Comparison of ENCODE assay signal across 8 mouse cellular contexts in genomic region chr11:94486001-94486400, GRCm38 (mm10). TPM values are rescaled to one million over a fixed set of nuclear protein-coding genes. Genes with fewer than 3 reads are reported as not detected.
A peak's percentile ranks its signal among the peaks of the same experiment; 100 is the strongest.
DNase-seq lines count a peak whose midpoint lies in the region; ATAC-seq and TF ChIP-seq lines count a peak whose summit lies in the region.

Spata20 (minus strand) TSS chr11:94486179.

- H3K9me3 ChIP-seq in embryonic facial prominence, embryonic 15.5 days (replicated peaks), result no peaks in the 10 kb centered on the region
- no peaks in the 10 kb centered on the region for H3K9me3 ChIP-seq in heart, embryonic 10.5 days
- no peaks in the 10 kb centered on the region for H3K9me3 ChIP-seq in kidney, embryonic 14.5 days (ENCODE audit: control insufficient read depth, low read length)
- no peaks in the 10 kb centered on the region for H3K9me3 ChIP-seq in limb, embryonic 15.5 days
- no peaks in the 10 kb centered on the region for H3K9me3 ChIP-seq in midbrain, postnatal 0 days (ENCODE audit: low read length)

- peak; percentile 71 for ATAC-seq in embryonic facial prominence, embryonic 15.5 days (ENCODE audit: insufficient number of reproducible peaks, low FRiP score, low TSS enrichment, low read depth)
- ATAC-seq in kidney, embryonic 14.5 days (ENCODE audit: low FRiP score, low TSS enrichment), result peak; percentile 82
- peak; percentile 59; the same call in 1 of the 2 replicates for ATAC-seq in limb, embryonic 15.5 days (ENCODE audit: insufficient number of reproducible peaks, low FRiP score, low TSS enrichment, low read depth)
- ATAC-seq in midbrain, postnatal 0 days (ENCODE audit: low FRiP score), result peak; percentile 62; the same call in 1 of the 2 replicates

- no peak within 1 kb of the TSS for H3K9ac ChIP-seq in embryonic facial prominence, embryonic 15.5 days
- no peak within 1 kb of the TSS for H3K9ac ChIP-seq in kidney, embryonic 14.5 days (ENCODE audit: low read depth, low read length)
- no peak within 1 kb of the TSS for H3K9ac ChIP-seq in limb, embryonic 15.5 days
- no peak within 1 kb of the TSS for H3K9ac ChIP-seq in midbrain, postnatal 0 days (replicated peaks; ENCODE audit: low read length, poor library complexity, severe bottlenecking)

- DNase-seq in 416B (ENCODE audit: low read depth), result peak; percentile 61
- DNase-seq in adrenal gland, postnatal 4 days (ENCODE audit: low spot score in 2 of 2), result peak; percentile 74 to 76
- peak; percentile 87 for DNase-seq in heart, embryonic 10.5 days (ENCODE audit: low spot score)
- peak; percentile 83 for DNase-seq in midbrain, postnatal 0 days (ENCODE audit: low spot score)
- peak; percentile 42 for DNase-seq in splenic B cell, adult 2 months (ENCODE audit: low read depth, low spot score)

- 0 out of 2 replicates have a peak, but pooled peaks cover 7% of the 10 kb centered on the region for H3K27me3 ChIP-seq in embryonic facial prominence, embryonic 15.5 days
- H3K27me3 ChIP-seq in heart, embryonic 10.5 days (ENCODE audit: insufficient read depth, poor library complexity, severe bottlenecking), result peaks cover 93% of the 10 kb centered on the region
- no peaks in the 10 kb centered on the region; the same call in 1 of the 2 replicates for H3K27me3 ChIP-seq in kidney, embryonic 14.5 days (ENCODE audit: control insufficient read depth, insufficient read depth, low read length)
- peaks cover 4% of the 10 kb centered on the region; the same call in 1 of the 2 replicates for H3K27me3 ChIP-seq in limb, embryonic 15.5 days
- peaks cover 4% of the 10 kb centered on the region; the same call in 1 of the 2 replicates for H3K27me3 ChIP-seq in midbrain, postnatal 0 days (ENCODE audit: insufficient read depth, low read length)
- H3K27me3 ChIP-seq in splenic B cell, adult 2 months (ENCODE audit: control insufficient read depth, insufficient read depth, low read length, poor library complexity, severe bottlenecking), result no peaks in the 10 kb centered on the region; the same call in 1 of the 2 replicates

- WGBS in embryonic facial prominence, embryonic 15.5 days, result 2% methylated on average over 24 of the region's 24 CpGs
- WGBS in heart, embryonic 10.5 days, result 3% methylated on average over 24 of the region's 24 CpGs
- 4% methylated on average over 24 of the region's 24 CpGs for WGBS in kidney, embryonic 14.5 days
- WGBS in limb, embryonic 15.5 days, result 2% methylated on average over 24 of the region's 24 CpGs
- WGBS in midbrain, postnatal 0 days, result 4% methylated on average over 24 of the region's 24 CpGs

- peak; percentile 96 for TF ChIP-seq CTCF in midbrain, postnatal 0 days (IDR thresholded peaks at IDR 0.05)

- H3K4me1 ChIP-seq in embryonic facial prominence, embryonic 15.5 days, result peaks cover 11% of the 10 kb centered on the region
- peaks cover 21% of the 10 kb centered on the region for H3K4me1 ChIP-seq in heart, embryonic 10.5 days
- no peaks in the 10 kb centered on the region for H3K4me1 ChIP-seq in kidney, embryonic 14.5 days (ENCODE audit: control insufficient read depth, insufficient read depth, low read length)
- peaks cover 12% of the 10 kb centered on the region for H3K4me1 ChIP-seq in limb, embryonic 15.5 days
- H3K4me1 ChIP-seq in midbrain, postnatal 0 days (ENCODE audit: insufficient read depth, low read length), result no peaks in the 10 kb centered on the region; the same call in 1 of the 2 replicates

- no peak within 1 kb of the TSS for H3K27ac ChIP-seq in embryonic facial prominence, embryonic 15.5 days (replicated peaks)
- no peak within 1 kb of the TSS for H3K27ac ChIP-seq in heart, embryonic 10.5 days
- H3K27ac ChIP-seq in kidney, embryonic 14.5 days (ENCODE audit: low read depth, low read length), result no peak within 1 kb of the TSS
- H3K27ac ChIP-seq in limb, embryonic 15.5 days, result no peak within 1 kb of the TSS
- H3K27ac ChIP-seq in midbrain, postnatal 0 days (ENCODE audit: low read depth, low read length), result no peak within 1 kb of the TSS

- no peaks in the 10 kb centered on the region for H3K36me3 ChIP-seq in embryonic facial prominence, embryonic 15.5 days
- no peaks in the 10 kb centered on the region for H3K36me3 ChIP-seq in heart, embryonic 10.5 days
- no peaks in the 10 kb centered on the region for H3K36me3 ChIP-seq in kidney, embryonic 14.5 days (ENCODE audit: control insufficient read depth, insufficient read depth, low read length)
- no peaks in the 10 kb centered on the region for H3K36me3 ChIP-seq in limb, embryonic 15.5 days
- H3K36me3 ChIP-seq in midbrain, postnatal 0 days (ENCODE audit: insufficient read depth, low read length), result no peaks in the 10 kb centered on the region
- H3K36me3 ChIP-seq in splenic B cell, adult 2 months (ENCODE audit: control insufficient read depth, insufficient read depth, low read length, poor library complexity, severe bottlenecking), result no peaks in the 10 kb centered on the region

- peak within 1 kb of the TSS; percentile 19; the same call in 1 of the 2 replicates for H3K4me3 ChIP-seq in embryonic facial prominence, embryonic 15.5 days (replicated peaks)
- peak within 1 kb of the TSS; percentile 31 for H3K4me3 ChIP-seq in heart, embryonic 10.5 days
- H3K4me3 ChIP-seq in kidney, embryonic 14.5 days (ENCODE audit: low read length), result no peak within 1 kb of the TSS
- H3K4me3 ChIP-seq in limb, embryonic 15.5 days, result 0 out of 2 replicates have a peak within 1 kb of the TSS, but pooled peaks have one; percentile 8
- peak within 1 kb of the TSS; percentile 17; the same call in 1 of the 2 replicates for H3K4me3 ChIP-seq in midbrain, postnatal 0 days (ENCODE audit: low read depth, low read length)

- H3K4me2 ChIP-seq in embryonic facial prominence, embryonic 15.5 days (replicated peaks), result peak within 1 kb of the TSS; percentile 44
- H3K4me2 ChIP-seq in kidney, embryonic 14.5 days (replicated peaks; ENCODE audit: low read depth, low read length), result peak within 1 kb of the TSS; percentile 19; the same call in 1 of the 2 replicates
- peak within 1 kb of the TSS; percentile 38 for H3K4me2 ChIP-seq in limb, embryonic 15.5 days
- peak within 1 kb of the TSS; percentile 47 for H3K4me2 ChIP-seq in midbrain, postnatal 0 days (ENCODE audit: low read depth, low read length, poor library complexity, severe bottlenecking)

RNA-seq across cellular contexts. Expression of gene Spata20, which starts in this region (rescaled TPM):
- total RNA-seq in adrenal gland, postnatal 4 days (2021), result under 1 TPM in 1 of 2 experiments, not detected in 1; 0.11 TPM
- 0.16 and 1.2 TPM in 2 replicates for polyA plus RNA-seq in embryonic facial prominence, embryonic 15.5 days (2015; fragmentation: Nextera tagmentation; extraction: Ambion mirVana)
- not detected in 2 replicates for polyA plus RNA-seq in heart, embryonic 10.5 days (2016; fragmentation: Nextera tagmentation; extraction: Ambion mirVana)
- polyA plus RNA-seq in kidney, embryonic 14.5 days (2014; fragmentation: Nextera tagmentation; extraction: Ambion mirVana), result 0.07 and 0.23 TPM in 2 replicates
- 0.27 TPM in 2 replicates for polyA plus RNA-seq in limb, embryonic 15.5 days (2015; fragmentation: Nextera tagmentation; extraction: Ambion mirVana)
- total RNA-seq in midbrain, postnatal 0 days (2014; rRNA removed), result 0.93 and 6.5 TPM in 2 replicates
- polyA plus RNA-seq in midbrain, postnatal 0 days (2015; fragmentation: Nextera tagmentation; extraction: Ambion mirVana), result 1.2 and 1.3 TPM in 2 replicates

Comparison
In these comparisons a context has a peak if more than half of its experiments do, and no peak if none do; other contexts are left out.
1. Peak in DNase-seq in adrenal gland, postnatal 4 days; RNA of the gene not detected or under 1 TPM.
2. Peak in DNase-seq and H3K4me3 ChIP-seq in heart, embryonic 10.5 days; RNA of the gene not detected or under 1 TPM.
3. Peak in ATAC-seq and H3K4me2 ChIP-seq in kidney, embryonic 14.5 days; RNA of the gene not detected or under 1 TPM.
4. Peak in ATAC-seq, H3K4me3 ChIP-seq and H3K4me2 ChIP-seq in limb, embryonic 15.5 days; RNA of the gene not detected or under 1 TPM.